ENCODE assay signal across 12 mouse cellular contexts in genomic region chr6:104493459-104493858, GRCm38 (mm10). TPM values are rescaled to one million over a fixed set of nuclear protein-coding genes. Genes with fewer than 3 reads are reported as not detected.
A peak's percentile ranks its signal among the peaks of the same experiment; 100 is the strongest.
DNase-seq lines count a peak whose midpoint lies in the region; ATAC-seq lines count a peak whose summit lies in the region.
"Had no signal": no experiment of that assay in that cellular context is flagged by ENCODE, and none has a peak within 500 bp of the region (broad histone marks: within the 10 kb centered on the region; RNA-seq: fewer than 3 reads in every experiment).

No protein-coding gene starts in this region.

- H3K27me3 ChIP-seq in heart, embryonic 13.5 days (replicated peaks): no peaks in the 10 kb centered on the region
- H3K27me3 ChIP-seq in forebrain, embryonic 15.5 days: no peaks in the 10 kb centered on the region
- H3K27me3 ChIP-seq in midbrain, embryonic 13.5 days: no peaks in the 10 kb centered on the region
- no peaks in the 10 kb centered on the region for H3K27me3 ChIP-seq in liver, embryonic 12.5 days (replicated peaks)
- H3K27me3 ChIP-seq: limb, embryonic 13.5 days had no signal

- no peak for DNase-seq in heart, postnatal 4 days
- DNase-seq in cerebellum, adult 9-10 months: peak; percentile 58
- DNase-seq in spleen, postnatal 36 days (ENCODE audit: low spot score in 2 of 2): no peak
- DNase-seq in testis, postnatal 10 days (ENCODE audit: low spot score): no peak
- DNase-seq: kidney, postnatal 36 days had no signal

- no peaks in the 10 kb centered on the region for H3K4me1 ChIP-seq in heart, embryonic 13.5 days
- H3K4me1 ChIP-seq in forebrain, embryonic 15.5 days: peaks cover 11% of the 10 kb centered on the region
- peaks cover 20% of the 10 kb centered on the region for H3K4me1 ChIP-seq in midbrain, embryonic 13.5 days (replicated peaks)
- no peaks in the 10 kb centered on the region for H3K4me1 ChIP-seq in liver, embryonic 12.5 days
- H3K4me1 ChIP-seq: limb, embryonic 13.5 days had no signal

- H3K4me2 ChIP-seq in heart, embryonic 13.5 days: peak overlapping the region; percentile 36
- H3K4me2 ChIP-seq in forebrain, embryonic 15.5 days (replicated peaks): peak overlapping the region; percentile 39
- peak overlapping the region; percentile 62 for H3K4me2 ChIP-seq in midbrain, embryonic 13.5 days (replicated peaks)
- no peak overlapping the region for H3K4me2 ChIP-seq in liver, embryonic 12.5 days

- H3K9ac ChIP-seq in heart, embryonic 13.5 days: no peak overlapping the region
- peak overlapping the region; percentile 32 for H3K9ac ChIP-seq in forebrain, embryonic 15.5 days (replicated peaks)
- peak overlapping the region; percentile 62 for H3K9ac ChIP-seq in midbrain, embryonic 13.5 days (replicated peaks)
- H3K9ac ChIP-seq in liver, embryonic 12.5 days: no peak overlapping the region
- H3K9ac ChIP-seq: limb, embryonic 13.5 days had no signal

- no peak overlapping the region for H3K27ac ChIP-seq in heart, embryonic 13.5 days (replicated peaks)
- H3K27ac ChIP-seq in forebrain, embryonic 15.5 days (replicated peaks): peak overlapping the region; percentile 54; the same call in 1 of the 2 replicates
- H3K27ac ChIP-seq in midbrain, embryonic 13.5 days: peak overlapping the region; percentile 81
- H3K27ac ChIP-seq in liver, embryonic 12.5 days: no peak overlapping the region
- H3K27ac ChIP-seq: limb, embryonic 13.5 days; macrophage had no signal

- ATAC-seq in heart, embryonic 13.5 days (ENCODE audit: extremely low read depth, insufficient number of reproducible peaks, low FRiP score, low TSS enrichment): no peak
- ATAC-seq in forebrain, embryonic 15.5 days (replicated peaks): peak; percentile 32; the same call in 1 of the 2 replicates
- peak; percentile 46 for ATAC-seq in midbrain, embryonic 13.5 days
- no peak for ATAC-seq in liver, embryonic 12.5 days

- WGBS in heart, embryonic 13.5 days: 71% methylated on average over 6 of the region's 6 CpGs
- 33% methylated on average over 6 of the region's 6 CpGs for WGBS in forebrain, embryonic 15.5 days
- 25% methylated on average over 6 of the region's 6 CpGs for WGBS in midbrain, embryonic 13.5 days
- WGBS in liver, embryonic 12.5 days (ENCODE audit: insufficient replicate concordance): 77% methylated on average over 6 of the region's 6 CpGs

- H3K4me3 ChIP-seq in heart, embryonic 13.5 days: 0 out of 2 replicates have a peak overlapping the region, but pooled peaks have one; percentile 6
- H3K4me3 ChIP-seq in forebrain, embryonic 15.5 days: peak overlapping the region; percentile 27
- peak overlapping the region; percentile 42 for H3K4me3 ChIP-seq in midbrain, embryonic 13.5 days (replicated peaks)
- H3K4me3 ChIP-seq in liver, embryonic 12.5 days: no peak overlapping the region
- H3K4me3 ChIP-seq: erythroblast, embryonic 14.5 days; limb, embryonic 13.5 days had no signal

- no peaks in the 10 kb centered on the region for H3K9me3 ChIP-seq in heart, embryonic 13.5 days
- H3K9me3 ChIP-seq in forebrain, embryonic 15.5 days: no peaks in the 10 kb centered on the region
- no peaks in the 10 kb centered on the region for H3K9me3 ChIP-seq in midbrain, embryonic 13.5 days
- no peaks in the 10 kb centered on the region for H3K9me3 ChIP-seq in liver, embryonic 12.5 days (replicated peaks)
- H3K9me3 ChIP-seq: limb, embryonic 13.5 days had no signal

- H3K36me3 ChIP-seq in heart, embryonic 13.5 days: no peaks in the 10 kb centered on the region
- H3K36me3 ChIP-seq in forebrain, embryonic 15.5 days: no peaks in the 10 kb centered on the region
- no peaks in the 10 kb centered on the region for H3K36me3 ChIP-seq in midbrain, embryonic 13.5 days
- H3K36me3 ChIP-seq in liver, embryonic 12.5 days: no peaks in the 10 kb centered on the region
- H3K36me3 ChIP-seq: limb, embryonic 13.5 days had no signal

RNA-seq across cellular contexts. Expression of gene Cntn6, which starts 0.9 kb away (rescaled TPM):
- polyA plus RNA-seq in heart, embryonic 13.5 days (2015; fragmentation: Nextera tagmentation; extraction: Ambion mirVana): 0.28 and 0.42 TPM in 2 replicates
- not detected for total RNA-seq in heart, postnatal 4 days (2021)
- polyA plus RNA-seq in forebrain, embryonic 15.5 days (2015; fragmentation: Nextera tagmentation; extraction: Ambion mirVana): 5.0 and 5.4 TPM in 2 replicates
- 5.1 and 5.8 TPM in 2 replicates for polyA plus RNA-seq in midbrain, embryonic 13.5 days (2015; fragmentation: Nextera tagmentation; extraction: Ambion mirVana)
- polyA plus RNA-seq in liver, embryonic 12.5 days (2016; fragmentation: Nextera tagmentation; extraction: Ambion mirVana): 0.07 and 0.08 TPM in 2 replicates
- polyA plus RNA-seq: erythroblast, embryonic 14.5 days; macrophage had no signal

Comparison
In these comparisons a context has a peak if more than half of its experiments do, and no peak if none do; other contexts are left out.
1. ATAC-seq: peak in forebrain, embryonic 15.5 days (single experiment) and midbrain, embryonic 13.5 days (single experiment); none in heart, embryonic 13.5 days (single experiment) and liver, embryonic 12.5 days (single experiment).
2. H3K27ac ChIP-seq: peak in forebrain, embryonic 15.5 days (single experiment) and midbrain, embryonic 13.5 days (single experiment); none in heart, embryonic 13.5 days (single experiment) and liver, embryonic 12.5 days (single experiment).
3. H3K9ac ChIP-seq: peak in forebrain, embryonic 15.5 days (single experiment) and midbrain, embryonic 13.5 days (single experiment); none in heart, embryonic 13.5 days (single experiment) and liver, embryonic 12.5 days (single experiment).